Mouse (Mus musculus) lung, embryonic 15.5 days (tissue): ENCODE data around the gene Lingo4. TPM values are rescaled to one million over a fixed set of nuclear protein-coding genes. Genes with fewer than 3 reads are reported as not detected.
A peak's percentile ranks its signal among the peaks of the same experiment; 100 is the strongest.

Experiments
- ATAC-seq: fragments of 200-750 bp; cut with Nextera tagmentation; 2 replicates; pipeline ENCODE4 v1.8.0; 2017; ENCODE audit warnings: moderate number of reproducible peaks, borderline replicate concordance; ENCODE audit not compliant: low FRiP score, low TSS enrichment; ENCODE audit errors: extremely low read depth
- H3K27ac ChIP-seq: fragments of 300-500 bp; sonication (generic); 2 replicates; pipeline ENCODE4 v1.5.1; 2015; ENCODE audit warnings: moderate library complexity, mild to moderate bottlenecking, inconsistent platforms
- H3K27me3 ChIP-seq: fragments of 300-500 bp; sonication (generic); 2 replicates; pipeline ENCODE4 v1.6.1; 2015; ENCODE audit warnings: inconsistent platforms
- H3K36me3 ChIP-seq: fragments of 300-500 bp; sonication (generic); 2 replicates; pipeline ENCODE4 v1.6.1; 2015; ENCODE audit warnings: inconsistent platforms
- H3K4me1 ChIP-seq: fragments of 300-500 bp; sonication (generic); 2 replicates; pipeline ENCODE4 v1.6.1; 2015; ENCODE audit warnings: inconsistent platforms
- H3K4me2 ChIP-seq: fragments of 300-500 bp; sonication (generic); 2 replicates; pipeline ENCODE4 v1.6.1; 2015; ENCODE audit warnings: inconsistent platforms, mild to moderate bottlenecking, moderate library complexity
- H3K4me3 ChIP-seq: fragments of 300-500 bp; sonication (generic); 2 replicates; pipeline ENCODE4 v1.5.1; 2015; ENCODE audit warnings: mild to moderate bottlenecking, inconsistent platforms
- H3K9ac ChIP-seq: fragments of 300-500 bp; sonication (generic); 2 replicates; pipeline ENCODE4 v1.6.1; 2015; ENCODE audit warnings: inconsistent platforms
- H3K9me3 ChIP-seq: fragments of 300-500 bp; sonication (generic); 2 replicates; pipeline ENCODE4 v1.6.1; 2016; ENCODE audit warnings: inconsistent platforms
- WGBS: fragments of 180-500 bp; shearing (Covaris S2); methylation state at CpG from one replicate; pipeline ENCODE4 v1.1.7; 2015; 5-methylcytosine and 5-hydroxymethylcytosine counted together
- polyA plus RNA-seq: library from polyadenylated mRNA; unstranded; fragments of >200 nt; fragmentation: Nextera tagmentation; extraction: Ambion mirVana; gene quantifications from 2 replicates; pipeline ENCODE4 v1.2.1, GENCODE M21; 2015

Lingo4 gene
- polyA plus RNA-seq, 1 experiment from 2014 or later, result 0.25 TPM

DNA sequence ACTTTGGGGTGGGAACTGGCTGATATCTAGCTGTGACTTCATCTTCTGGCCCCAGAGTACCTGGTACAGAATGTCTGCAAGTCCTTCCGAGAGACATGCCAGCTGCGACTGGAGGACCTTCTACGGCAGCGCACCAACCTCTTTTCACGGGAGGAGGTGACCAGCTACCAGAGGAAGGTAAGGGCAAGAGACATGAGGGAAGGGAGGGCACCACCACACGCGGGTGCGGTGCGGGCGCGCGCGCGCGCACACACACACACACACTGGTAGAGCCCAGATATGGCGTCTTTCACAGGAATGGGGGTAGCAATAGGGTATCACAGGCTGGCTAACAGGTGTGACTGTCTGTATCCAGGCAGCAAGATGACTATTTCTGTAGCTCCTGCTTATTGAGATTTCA, 8.9 kb upstream of the Lingo4 start:
- 92% methylated on average over 16 of the region's 16 CpGs for WGBS
- no peak for ATAC-seq

DNA sequence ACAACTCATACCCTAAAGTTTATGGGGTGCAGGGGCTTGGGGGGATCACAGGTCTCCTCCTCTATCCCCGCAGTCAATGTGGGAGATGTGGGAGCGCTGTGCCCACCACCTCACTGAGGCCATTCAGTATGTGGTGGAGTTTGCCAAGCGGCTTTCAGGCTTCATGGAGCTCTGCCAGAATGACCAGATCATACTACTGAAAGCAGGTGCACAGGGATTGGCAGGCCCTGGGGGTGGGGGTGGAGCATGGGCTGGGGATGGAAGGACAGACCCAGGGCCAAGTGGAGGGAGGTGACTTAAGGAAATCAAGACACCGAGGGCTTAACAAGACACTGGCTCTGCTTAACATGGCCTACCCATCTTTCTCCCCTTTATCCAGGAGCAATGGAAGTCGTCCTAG, 7.3 kb upstream of the Lingo4 start:
- Histone ChIP-seq H3K9me3 (no peaks in the 10 kb centered on the region), H3K27ac (no peak overlapping the region), H3K4me3 (no peak overlapping the region), H3K4me1 (no peaks in the 10 kb centered on the region), H3K4me2 (no peak overlapping the region), H3K27me3 (no peaks in the 10 kb centered on the region), H3K9ac (no peak overlapping the region), H3K36me3 (no peaks in the 10 kb centered on the region)
- WGBS, result 75% methylated on average over 5 of the region's 5 CpGs
- no peak for ATAC-seq

More for the DNA sequence above, 8.9 kb upstream of the Lingo4 start:
- Histone ChIP-seq H3K9me3 (no peaks in the 10 kb centered on the region), H3K36me3 (no peaks in the 10 kb centered on the region), H3K27me3 (no peaks in the 10 kb centered on the region), H3K4me2 (no peak overlapping the region), H3K27ac (no peak overlapping the region), H3K9ac (no peak overlapping the region), H3K4me3 (no peak overlapping the region), H3K4me1 (no peaks in the 10 kb centered on the region)

DNA sequence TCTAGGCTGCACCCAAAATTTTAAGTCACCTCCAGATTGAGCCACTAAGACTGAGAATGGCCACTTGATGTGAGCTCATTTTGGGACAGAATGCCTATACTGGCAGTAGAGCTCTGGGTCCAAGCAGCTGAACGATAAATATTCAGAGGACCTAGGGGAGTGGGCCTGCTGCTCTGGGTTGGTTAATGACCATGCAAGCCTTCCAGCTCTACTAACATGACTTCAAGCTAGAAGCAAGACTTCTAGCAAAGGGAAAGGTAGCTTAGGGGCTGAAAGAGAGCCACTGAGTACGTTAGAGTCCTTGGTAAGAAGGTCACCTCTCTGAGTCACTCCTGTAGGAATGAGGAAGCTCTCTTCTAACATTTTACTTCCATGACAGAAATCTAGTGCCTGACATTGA, 6.2 kb upstream of the Lingo4 start:
- no peaks in the 10 kb centered on the region for H3K36me3 ChIP-seq
- WGBS, result 75% methylated on average over 2 of the region's 2 CpGs
- H3K4me3 ChIP-seq, result no peak overlapping the region
- no peak overlapping the region for H3K9ac ChIP-seq
- no peaks in the 10 kb centered on the region for H3K9me3 ChIP-seq
- H3K4me2 ChIP-seq, result no peak overlapping the region
- no peak for ATAC-seq
- H3K27me3 ChIP-seq, result peaks cover 3% of the 10 kb centered on the region; the same call in 1 of the 2 replicates
- H3K27ac ChIP-seq, result no peak overlapping the region
- H3K4me1 ChIP-seq, result no peaks in the 10 kb centered on the region

DNA sequence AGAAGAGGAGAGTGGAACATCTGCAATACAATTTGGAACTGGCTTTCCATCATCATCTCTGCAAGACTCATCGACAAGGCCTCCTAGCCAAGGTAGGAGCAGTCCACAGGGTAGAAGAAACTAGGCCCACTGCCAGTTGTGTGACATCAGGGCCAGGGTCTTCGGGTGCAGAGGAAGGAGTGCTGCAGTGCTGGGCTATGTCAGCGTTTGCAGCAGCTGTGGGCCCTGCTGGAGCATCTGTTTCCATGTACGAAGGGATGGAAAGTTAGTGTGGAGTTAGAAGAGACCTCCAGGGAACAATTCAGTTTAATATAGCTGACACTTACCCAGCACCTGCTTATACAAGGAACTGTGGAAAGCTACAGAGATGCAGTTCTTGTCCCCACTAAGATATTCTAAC, 5.3 kb upstream of the Lingo4 start:
- Histone ChIP-seq H3K36me3 (no peaks in the 10 kb centered on the region), H3K9ac (no peak overlapping the region), H3K4me3 (no peak overlapping the region), H3K9me3 (no peaks in the 10 kb centered on the region), H3K27me3 (peaks cover 12% of the 10 kb centered on the region; the same call in 1 of the 2 replicates), H3K27ac (no peak overlapping the region), H3K4me2 (no peak overlapping the region), H3K4me1 (no peaks in the 10 kb centered on the region)
- 73% methylated on average over 4 of the region's 4 CpGs for WGBS
- no peak for ATAC-seq

DNA sequence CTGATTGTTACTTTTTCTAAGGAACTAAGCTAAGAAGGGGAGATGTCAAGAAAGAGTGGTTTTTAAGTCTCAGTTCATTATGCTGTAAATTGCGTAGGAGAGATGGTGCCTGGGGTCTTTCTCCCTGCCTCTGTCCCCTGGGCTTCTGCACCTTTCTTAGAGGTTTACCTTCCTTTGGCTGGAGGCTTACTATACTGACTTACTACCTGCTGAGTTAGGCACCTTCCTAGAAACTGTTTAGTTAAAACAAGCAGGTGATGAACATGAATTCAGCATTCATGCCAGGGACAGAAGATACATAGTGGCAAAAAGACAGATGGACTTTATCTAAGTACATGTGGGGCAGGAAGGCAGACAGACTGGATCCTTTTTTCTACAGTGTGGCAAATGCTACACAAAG, 2.0 kb upstream of the Lingo4 start:
- H3K4me3 ChIP-seq, result no peak overlapping the region
- no peak for ATAC-seq
- 65% methylated on average over 1 of the region's 1 CpGs for WGBS
- no peaks in the 10 kb centered on the region for H3K9me3 ChIP-seq
- peaks cover 10% of the 10 kb centered on the region; the same call in 1 of the 2 replicates for H3K4me1 ChIP-seq
- no peak overlapping the region for H3K4me2 ChIP-seq
- H3K27ac ChIP-seq, result no peak overlapping the region
- H3K9ac ChIP-seq, result no peak overlapping the region
- no peaks in the 10 kb centered on the region for H3K36me3 ChIP-seq
- peaks cover 38% of the 10 kb centered on the region for H3K27me3 ChIP-seq

DNA sequence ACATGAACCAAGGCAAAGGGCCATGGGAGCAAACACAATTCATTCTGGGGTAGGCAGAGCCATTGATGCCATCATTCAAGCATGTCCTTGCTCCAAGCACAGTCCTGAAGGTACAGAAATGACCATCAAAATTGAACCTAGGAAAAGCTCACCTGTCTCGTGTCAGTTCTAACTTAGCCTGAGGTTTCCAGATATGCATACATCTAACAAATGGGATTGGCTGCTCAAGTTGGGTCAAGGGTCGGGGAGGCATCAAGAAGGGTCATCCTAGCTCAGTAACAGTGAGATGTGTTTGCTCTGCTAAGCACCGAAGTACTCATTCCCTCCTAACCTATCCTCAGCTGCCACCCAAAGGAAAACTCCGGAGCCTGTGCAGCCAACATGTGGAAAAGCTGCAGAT, 1.5 kb upstream of the Lingo4 start:
- ATAC-seq, result no peak
- 67% methylated on average over 4 of the region's 4 CpGs for WGBS
- no peak overlapping the region for H3K4me3 ChIP-seq
- H3K27me3 ChIP-seq, result peaks cover 39% of the 10 kb centered on the region
- H3K9ac ChIP-seq, result no peak overlapping the region
- H3K9me3 ChIP-seq, result no peaks in the 10 kb centered on the region
- no peaks in the 10 kb centered on the region for H3K36me3 ChIP-seq
- no peak overlapping the region for H3K4me2 ChIP-seq
- peaks cover 10% of the 10 kb centered on the region; the same call in 1 of the 2 replicates for H3K4me1 ChIP-seq
- no peak overlapping the region for H3K27ac ChIP-seq

DNA sequence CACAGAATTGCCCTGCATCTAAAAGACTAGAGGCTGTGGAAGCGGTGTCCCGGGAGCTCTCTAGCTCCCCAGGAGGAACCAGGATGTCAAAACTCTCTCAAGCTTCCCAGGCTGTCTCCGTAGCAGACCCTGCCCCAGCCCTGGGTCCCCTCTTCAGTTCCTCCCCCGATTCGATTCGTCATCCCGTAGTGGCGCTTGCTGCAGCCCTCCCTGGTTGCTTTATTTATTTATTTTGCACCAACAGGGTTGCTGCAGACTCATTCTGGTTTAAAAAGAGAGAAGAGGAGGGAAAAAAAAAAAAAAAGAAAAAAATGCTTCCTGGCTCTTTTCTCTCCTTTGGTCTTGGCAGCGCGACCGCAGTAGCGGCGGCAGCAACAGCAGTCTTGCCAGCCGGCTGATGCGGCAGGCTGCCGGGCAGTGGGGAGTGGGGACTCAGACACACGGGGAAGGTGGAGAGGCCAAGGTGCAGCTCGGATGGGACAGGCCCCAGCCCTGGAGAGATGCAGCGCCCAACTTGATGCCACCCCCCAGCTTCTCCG, 695 bp downstream of the Lingo4 start:
- 0 out of 2 replicates have a peak, but pooled peaks have one; percentile 8 for ATAC-seq
- WGBS, result 2% methylated on average over 20 of the region's 20 CpGs
- H3K36me3 ChIP-seq, result no peaks in the 10 kb centered on the region
- peak overlapping the region; percentile 52 for H3K4me2 ChIP-seq
- H3K27ac ChIP-seq, result no peak overlapping the region
- peaks cover 51% of the 10 kb centered on the region for H3K27me3 ChIP-seq
- H3K9me3 ChIP-seq, result no peaks in the 10 kb centered on the region
- H3K9ac ChIP-seq, result no peak overlapping the region
- peak overlapping the region; percentile 26 for H3K4me3 ChIP-seq
- H3K4me1 ChIP-seq, result peaks cover 10% of the 10 kb centered on the region; the same call in 1 of the 2 replicates

DNA sequence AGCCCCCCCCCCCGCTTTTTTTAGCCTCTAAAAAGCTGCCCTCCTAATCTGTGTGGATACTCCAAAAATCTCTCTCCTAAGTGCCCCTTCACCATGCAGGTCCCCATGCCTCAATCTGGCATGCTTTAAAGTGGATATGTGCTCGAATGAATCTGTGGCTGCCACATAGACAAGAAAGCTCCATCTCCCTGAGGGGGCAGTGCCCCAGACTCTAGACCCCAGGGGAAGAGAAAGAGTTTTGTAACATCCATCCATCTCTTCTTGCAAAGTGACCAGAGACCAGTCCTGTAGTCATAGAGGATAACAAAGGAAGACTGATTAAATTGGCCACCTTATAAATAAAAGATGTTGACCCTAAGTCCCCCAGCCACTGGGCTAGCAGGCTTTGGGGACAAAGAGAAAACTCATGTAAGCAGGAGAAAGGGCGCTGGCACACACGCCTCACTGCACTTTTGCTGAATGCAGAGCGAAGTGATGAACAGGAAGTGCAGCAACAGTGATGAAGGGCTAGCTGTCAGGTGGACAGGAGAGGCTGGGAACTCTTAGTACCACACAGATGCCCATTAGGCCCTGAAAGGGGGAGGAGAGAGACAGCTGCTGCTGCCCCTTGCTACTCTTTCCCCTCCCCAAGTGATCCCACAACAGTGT, 1.5 kb downstream of the Lingo4 start:
- no peak overlapping the region for H3K4me2 ChIP-seq
- no peaks in the 10 kb centered on the region for H3K9me3 ChIP-seq
- peaks cover 51% of the 10 kb centered on the region for H3K27me3 ChIP-seq
- H3K27ac ChIP-seq, result no peak overlapping the region
- no peak overlapping the region for H3K9ac ChIP-seq
- H3K4me1 ChIP-seq, result peaks cover 17% of the 10 kb centered on the region; the same call in 1 of the 2 replicates
- ATAC-seq, result no peak
- WGBS, result 47% methylated on average over 5 of the region's 5 CpGs
- H3K36me3 ChIP-seq, result no peaks in the 10 kb centered on the region
- no peak overlapping the region for H3K4me3 ChIP-seq

DNA sequence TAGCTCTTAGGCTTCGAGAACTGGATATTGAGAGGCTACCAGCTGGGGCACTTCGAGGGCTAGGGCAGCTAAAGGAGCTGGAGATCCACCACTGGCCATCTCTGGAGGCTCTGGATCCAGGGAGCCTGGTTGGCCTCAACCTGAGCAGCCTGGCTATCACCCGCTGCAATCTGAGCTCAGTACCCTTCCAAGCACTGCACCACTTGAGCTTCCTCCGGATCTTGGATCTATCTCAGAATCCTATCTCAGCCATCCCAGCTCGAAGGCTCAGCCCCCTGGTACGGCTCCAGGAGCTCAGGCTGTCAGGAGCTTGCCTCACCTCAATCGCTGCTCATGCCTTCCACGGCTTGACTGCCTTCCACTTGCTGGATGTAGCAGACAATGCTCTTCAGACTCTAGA, 4.1 kb downstream of the Lingo4 start:
- Histone ChIP-seq H3K9ac (no peak overlapping the region), H3K9me3 (no peaks in the 10 kb centered on the region), H3K4me1 (peaks cover 28% of the 10 kb centered on the region), H3K27ac (no peak overlapping the region), H3K27me3 (peaks cover 45% of the 10 kb centered on the region), H3K36me3 (no peaks in the 10 kb centered on the region), H3K4me3 (no peak overlapping the region), H3K4me2 (no peak overlapping the region)
- WGBS, result 56% methylated on average over 8 of the region's 8 CpGs
- ATAC-seq, result no peak

DNA sequence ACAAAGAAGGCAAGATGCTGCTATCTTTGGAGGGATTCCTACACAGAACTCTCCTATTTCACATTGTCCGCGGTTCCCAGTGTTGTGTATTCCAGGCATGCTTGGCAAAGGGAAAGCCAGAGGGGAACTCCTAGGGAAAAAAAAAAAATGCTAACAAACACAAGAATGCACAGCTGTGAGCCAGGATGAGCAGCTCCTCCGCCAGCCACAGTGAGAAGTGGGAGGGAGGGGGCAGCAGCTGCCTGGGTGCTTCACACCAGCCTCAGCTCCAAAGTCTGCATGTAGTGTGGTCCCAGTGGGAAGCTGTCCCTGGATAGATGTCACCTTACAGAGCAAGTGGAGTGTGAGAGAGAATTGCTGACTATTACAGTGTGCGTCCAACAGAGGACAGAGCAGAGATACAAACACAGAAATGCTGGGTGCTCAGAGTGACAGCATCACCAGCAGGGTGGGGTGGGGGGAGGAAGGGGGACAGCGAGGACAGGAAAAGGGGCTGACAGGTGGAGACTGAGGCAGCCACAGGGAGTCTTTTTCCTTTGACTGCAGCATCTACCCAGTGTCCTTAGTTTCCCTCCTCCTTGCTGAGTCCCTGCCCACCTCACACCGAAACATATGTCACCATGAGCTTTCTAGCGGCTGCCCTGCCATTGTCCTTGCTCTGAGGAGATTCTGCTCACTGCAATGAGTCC, 6.2 kb downstream of the Lingo4 start:
- peak; percentile 31; the same call in 1 of the 2 replicates for ATAC-seq
- 19% methylated on average over 7 of the region's 7 CpGs for WGBS
- Histone ChIP-seq H3K36me3 (no peaks in the 10 kb centered on the region), H3K4me1 (peaks cover 18% of the 10 kb centered on the region), H3K4me2 (no peak overlapping the region), H3K9me3 (no peaks in the 10 kb centered on the region), H3K4me3 (no peak overlapping the region), H3K27me3 (peaks cover 31% of the 10 kb centered on the region), H3K27ac (peak overlapping the region; percentile 51), H3K9ac (no peak overlapping the region)

DNA sequence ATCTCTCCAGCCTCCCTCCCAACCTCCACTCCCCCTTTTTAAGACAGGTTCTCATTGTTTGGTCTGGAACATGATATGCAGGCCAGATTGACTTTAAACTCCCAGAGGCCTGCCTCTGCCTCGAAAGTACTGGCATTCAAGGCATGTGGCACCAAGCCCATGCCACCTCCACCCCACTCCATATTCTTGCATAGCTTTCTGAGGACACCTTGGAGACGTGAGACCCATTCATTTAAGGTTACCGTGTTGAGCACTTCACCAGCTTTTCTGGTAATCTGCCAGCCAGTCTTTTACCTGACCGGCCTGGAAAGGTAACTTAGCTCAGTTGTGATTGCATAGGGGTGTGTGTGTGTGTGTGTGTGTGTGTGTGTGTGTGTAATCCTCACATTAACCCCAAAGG, 7.2 kb downstream of the Lingo4 start:
- Histone ChIP-seq H3K27me3 (peaks cover 21% of the 10 kb centered on the region), H3K36me3 (no peaks in the 10 kb centered on the region), H3K9me3 (no peaks in the 10 kb centered on the region), H3K4me3 (no peak overlapping the region), H3K4me1 (peaks cover 18% of the 10 kb centered on the region), H3K4me2 (no peak overlapping the region), H3K27ac (peak overlapping the region; percentile 51; the same call in 1 of the 2 replicates), H3K9ac (no peak overlapping the region)
- ATAC-seq, result peak; percentile 76; the same call in 1 of the 2 replicates
- WGBS, result 41% methylated on average over 4 of the region's 4 CpGs

DNA sequence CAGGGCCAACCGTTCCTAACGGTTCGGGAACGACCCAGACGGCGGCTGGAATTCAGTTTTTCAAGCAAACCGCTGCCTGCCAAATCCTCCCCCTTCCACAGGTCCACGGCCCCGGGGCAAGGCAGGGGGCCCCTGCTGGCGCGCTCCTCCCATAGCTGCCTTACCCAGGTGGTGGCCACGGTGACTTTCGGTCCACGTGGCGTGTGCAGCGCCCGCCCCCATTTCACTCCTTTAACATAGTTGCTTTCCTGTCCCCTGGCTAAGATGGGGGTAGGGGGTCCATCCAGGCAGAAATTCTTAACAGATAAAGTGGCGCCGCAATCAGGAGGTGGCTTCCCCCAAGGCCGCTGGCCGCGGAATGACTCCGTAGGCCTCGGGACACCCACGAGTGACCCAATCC, 14.2 kb downstream of the Lingo4 start:
- peak; percentile 59; the same call in 1 of the 2 replicates for ATAC-seq
- Histone ChIP-seq H3K4me1 (peaks cover 14% of the 10 kb centered on the region), H3K9ac (peak overlapping the region; percentile 26)

More for the DNA sequence above, 14.2 kb downstream of the Lingo4 start:
- H3K27ac ChIP-seq, result no peak overlapping the region; the same call in 1 of the 2 replicates
- H3K36me3 ChIP-seq, result no peaks in the 10 kb centered on the region
- H3K27me3 ChIP-seq, result no peaks in the 10 kb centered on the region
- H3K9me3 ChIP-seq, result no peaks in the 10 kb centered on the region
- 13% methylated on average over 25 of the region's 25 CpGs for WGBS
- peak overlapping the region; percentile 94 for H3K4me2 ChIP-seq
- peak overlapping the region; percentile 47 for H3K4me3 ChIP-seq
